Mouse (Mus musculus) right cerebral cortex, postnatal 4 days (tissue): ENCODE measurements at regions not wholly inside any gene's neighbourhood (a gene's known extent, or its start where the extent isn't known, plus 50 kb on each side); places are given as distances from the start of the nearest gene placed in this dataset.

Experiments used
- DNase-seq: peaks from one replicate; pipeline ENCODE4 v3.0.0-alpha.2; 2022

DNA sequence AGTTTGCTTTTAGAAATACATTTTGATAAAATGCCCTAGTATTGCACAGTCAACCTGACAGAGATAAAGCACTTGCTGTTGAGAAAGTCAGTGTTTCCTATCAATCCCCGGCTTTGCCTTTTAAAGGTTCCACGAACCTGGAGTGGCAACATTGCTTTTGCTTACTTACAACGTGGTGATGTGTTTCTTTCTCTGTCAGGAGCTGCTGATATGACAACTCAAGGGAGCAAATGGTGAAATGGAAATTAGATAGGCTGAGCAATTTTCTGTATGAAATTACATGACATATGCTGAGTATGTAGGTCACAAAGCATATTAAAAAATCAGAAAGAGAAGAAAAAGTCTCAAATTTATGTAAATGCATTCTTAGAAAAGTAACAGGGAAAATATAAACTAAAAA, 336.8 kb downstream of the 1700017N19Rik start:
- no peak for DNase-seq

DNA sequence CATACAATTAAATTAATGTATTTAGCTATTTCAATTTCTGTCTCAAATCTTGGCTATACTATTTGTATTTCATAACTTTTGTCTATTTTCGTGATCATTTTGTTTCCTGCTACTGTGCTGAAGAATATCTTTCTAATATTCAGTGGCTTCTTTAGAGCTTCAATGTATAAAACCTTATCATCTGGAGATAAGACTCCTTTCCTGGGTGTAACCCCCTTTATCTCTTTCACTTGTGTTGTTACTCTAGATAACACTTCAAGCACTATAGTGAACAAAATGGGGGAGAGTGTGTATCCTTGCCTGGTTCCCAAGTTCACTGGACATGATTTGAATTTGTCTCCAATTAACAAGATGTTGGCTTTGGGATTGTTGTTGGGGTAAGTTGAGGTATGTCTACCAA, 341.5 kb downstream of the 1700017N19Rik start:
- DNase-seq, result no peak

DNA sequence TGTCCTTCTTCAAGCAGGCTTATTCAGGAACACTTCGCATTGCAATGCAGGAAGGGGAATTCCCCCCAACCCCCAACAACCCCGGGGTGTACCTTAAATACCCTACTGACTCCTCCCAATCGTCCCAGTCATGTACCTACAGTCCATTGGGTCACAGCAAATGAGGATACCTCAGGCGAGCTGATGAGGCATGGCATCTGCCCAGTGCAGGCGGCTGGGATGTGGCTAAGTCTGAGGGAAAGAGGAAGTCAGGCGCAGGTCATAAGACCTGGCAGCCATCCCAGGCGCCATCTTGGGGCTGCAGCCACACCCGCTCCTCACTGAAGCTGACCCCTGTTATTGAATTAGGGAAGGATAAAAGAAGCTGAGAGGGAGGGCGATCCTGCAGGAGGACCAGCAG, 368.1 kb downstream of the 1700017N19Rik start:
- DNase-seq, result no peak

DNA sequence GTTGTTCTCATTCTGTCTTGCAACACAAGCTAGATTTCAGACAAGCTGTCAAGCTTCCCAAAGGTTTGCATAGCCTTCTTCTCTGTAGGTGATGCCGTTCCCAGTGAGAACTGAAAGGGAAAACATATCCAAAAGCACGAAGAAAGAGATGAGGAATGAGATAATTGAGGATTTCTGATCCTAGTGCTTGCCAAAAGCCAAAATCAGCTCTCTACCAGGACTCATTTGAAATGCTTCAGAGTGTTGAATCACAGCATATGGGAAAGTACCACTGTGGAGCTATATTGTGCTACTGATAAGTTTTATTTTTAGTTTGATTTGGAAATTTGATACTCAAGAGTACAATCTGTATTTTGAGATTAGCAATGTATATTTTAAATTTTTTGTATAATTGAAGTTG, 413.2 kb downstream of the 1700017N19Rik start:
- no peak for DNase-seq

DNA sequence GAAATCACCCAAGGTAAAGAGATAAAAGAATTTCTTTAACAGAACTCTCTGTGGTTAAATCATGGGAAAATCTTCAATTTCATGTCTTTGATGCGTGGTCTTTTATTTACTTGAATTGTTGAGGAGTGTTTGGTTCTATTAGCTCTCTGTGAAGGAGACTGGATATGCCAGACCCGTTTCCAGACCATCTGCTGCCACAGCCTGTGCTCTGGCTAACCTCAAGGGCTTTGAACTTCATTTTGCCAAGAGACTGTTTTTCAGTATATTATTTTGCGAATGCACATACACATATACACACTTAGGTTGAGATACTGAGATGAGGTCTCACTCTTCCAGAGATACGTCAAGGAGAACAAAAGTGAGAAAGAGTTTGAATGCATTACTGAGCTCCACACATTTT, 414.4 kb downstream of the 1700017N19Rik start:
- no peak for DNase-seq

DNA sequence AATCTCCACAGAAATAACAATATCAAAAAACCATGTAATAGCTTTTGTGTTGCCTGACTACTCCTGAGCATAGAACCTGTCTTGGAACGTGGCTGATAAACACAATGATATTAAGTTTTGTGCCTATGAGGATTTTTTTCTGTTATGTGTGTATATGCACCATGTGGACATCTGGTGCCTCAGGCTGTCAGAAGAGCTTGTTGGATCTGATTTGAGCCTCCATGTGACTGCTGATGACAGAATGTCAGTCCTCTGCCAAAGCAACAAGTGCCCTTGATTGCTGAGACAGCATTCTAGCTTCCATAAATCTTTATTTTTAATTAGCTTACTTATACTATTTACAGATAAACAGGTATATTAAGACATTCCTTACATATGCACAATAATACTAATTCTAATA, 425.1 kb downstream of the 1700017N19Rik start:
- no peak for DNase-seq

DNA sequence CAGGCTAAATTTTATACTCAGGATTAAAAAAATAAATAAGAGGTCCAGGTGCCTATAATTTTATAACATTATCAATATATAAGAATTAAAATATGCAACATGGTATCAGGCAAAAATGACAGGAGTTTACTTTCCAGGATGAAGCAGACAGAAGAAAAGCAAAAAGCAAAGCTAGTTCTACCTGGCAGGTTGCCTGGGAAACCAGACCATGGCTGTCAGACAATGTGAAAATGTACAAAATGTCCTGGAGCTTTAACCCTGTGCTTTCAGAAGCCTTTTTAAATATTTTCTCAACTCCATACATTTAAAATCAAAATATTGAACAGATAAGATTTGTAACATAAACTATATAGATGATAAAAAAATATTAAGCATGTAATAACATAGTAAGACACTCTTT, 448.3 kb downstream of the 1700017N19Rik start:
- no peak for DNase-seq

DNA sequence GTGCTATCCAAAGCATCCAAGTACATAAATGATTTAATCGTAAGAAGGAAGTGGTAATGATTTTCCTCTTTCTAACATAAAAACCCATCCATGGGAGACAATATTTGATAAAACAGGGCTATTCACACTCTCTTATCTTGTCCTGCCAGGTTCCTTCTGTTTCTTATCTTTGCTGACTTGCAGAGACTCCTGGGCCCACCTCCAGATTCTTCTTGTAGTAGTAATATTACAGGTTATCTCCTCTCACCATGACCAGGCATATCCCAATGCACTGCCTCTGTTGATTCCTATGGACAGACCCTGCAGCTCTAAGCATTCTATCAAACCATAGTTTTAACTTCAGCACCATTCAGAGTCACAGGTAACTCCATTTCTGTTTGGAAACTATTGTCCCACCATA, 448.8 kb downstream of the 1700017N19Rik start:
- DNase-seq, result no peak
